Mouse (Mus musculus): Measurements from ENCODE around the gene Hmgn3. TPM values are rescaled to one million over a fixed set of nuclear protein-coding genes. Genes with fewer than 3 reads are reported as not detected.
A peak's percentile ranks its signal among the peaks of the same experiment; 100 is the strongest.

Hmgn3 gene
- total RNA-seq, 1 experiment from 2014 or later, result 115 TPM

- DNase-seq, result no peak
Measured at GRCm38 (mm10) chr9:83098652-83099307, 47.7 kb downstream of the Hmgn3 start.

GRCm38 (mm10) chr9:83097816-83098215 is 48.7 kb downstream of the Hmgn3 start:
- no peak for DNase-seq

DNA sequence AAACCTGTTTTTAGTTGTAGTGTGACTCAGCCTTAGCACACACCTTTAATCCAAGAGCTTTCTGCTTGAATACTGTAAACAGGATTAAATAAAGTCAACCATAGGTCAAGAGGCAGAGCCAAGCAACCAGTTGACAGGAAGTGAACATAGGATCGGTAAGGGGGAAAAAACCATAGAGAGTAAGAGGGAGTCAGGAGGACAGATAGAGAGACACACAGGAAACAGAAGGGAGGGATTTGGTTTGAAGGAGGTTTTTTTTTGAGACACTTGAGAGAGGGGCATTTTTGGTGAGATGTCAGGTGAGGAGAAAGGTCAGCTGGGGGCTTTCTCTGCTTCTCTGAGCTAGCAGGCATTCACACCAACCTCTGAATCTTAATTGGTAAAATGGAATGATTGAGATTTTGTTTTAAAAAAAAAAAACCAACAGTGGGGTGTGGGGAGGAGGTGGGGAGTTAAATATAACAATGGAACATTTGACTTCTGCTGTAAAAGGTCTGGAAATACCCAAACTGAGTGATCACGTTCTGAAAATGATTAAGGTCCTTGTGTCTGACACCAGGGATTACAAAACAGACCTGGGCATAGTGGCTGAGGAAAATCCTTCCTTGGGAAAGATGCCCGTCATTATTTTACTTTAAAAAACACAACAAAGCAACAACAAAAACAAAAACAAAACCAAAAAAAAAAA is 51.7 kb downstream of the Hmgn3 start:
- no peak for DNase-seq

DNA sequence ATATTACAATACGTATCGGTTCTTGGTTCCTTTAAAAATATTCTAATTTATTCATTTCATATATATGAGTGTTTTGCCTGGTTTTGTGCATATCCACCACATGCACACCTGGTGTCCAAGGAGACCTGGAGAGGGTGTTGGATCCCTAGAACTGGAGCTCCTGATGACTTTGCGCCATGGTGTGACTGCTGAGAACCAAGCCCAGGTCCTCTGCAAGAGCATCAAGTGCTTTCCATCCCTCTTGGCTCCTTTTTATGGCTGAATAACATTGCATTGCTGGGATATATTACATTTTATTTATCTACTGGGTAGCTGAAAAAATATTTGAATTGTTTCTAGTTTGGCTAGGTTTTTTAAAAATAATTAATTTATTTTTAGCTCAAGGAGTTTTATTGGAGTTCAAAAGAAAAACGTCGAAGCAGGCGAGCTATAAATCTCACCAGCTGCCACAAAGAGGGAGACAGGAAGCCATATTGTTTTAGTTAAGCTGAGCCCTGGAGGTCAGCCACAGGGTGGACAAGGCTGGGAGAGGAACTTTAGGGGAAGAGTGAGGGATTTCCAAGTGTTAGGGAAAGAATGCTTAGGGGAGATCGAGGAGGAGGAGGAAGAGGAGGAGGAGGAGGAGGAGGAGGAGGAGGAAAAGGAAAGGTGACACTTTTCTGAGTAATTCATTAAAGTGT is 62.6 kb downstream of the Hmgn3 start:
- no peak for DNase-seq

DNA sequence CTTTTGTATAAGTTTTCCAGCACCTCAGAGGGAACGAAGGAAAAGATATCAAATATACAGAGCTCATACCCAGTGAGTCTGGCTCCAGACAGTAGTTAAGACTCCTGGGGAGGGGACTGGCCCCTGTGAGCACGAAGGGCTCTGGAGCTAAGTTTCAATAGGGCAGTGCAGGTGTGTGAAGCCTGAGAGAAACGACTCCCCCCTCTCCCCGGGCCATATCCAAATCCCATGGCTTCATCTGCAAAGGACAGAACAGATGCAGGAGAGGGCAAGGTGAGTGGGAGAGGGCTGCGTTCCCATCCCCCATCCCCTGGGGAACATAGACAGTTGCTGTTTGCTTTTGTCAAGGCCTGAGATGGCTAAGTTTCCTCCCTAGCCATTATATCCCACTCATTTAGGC is 63.4 kb downstream of the Hmgn3 start:
- no peak for DNase-seq

DNA sequence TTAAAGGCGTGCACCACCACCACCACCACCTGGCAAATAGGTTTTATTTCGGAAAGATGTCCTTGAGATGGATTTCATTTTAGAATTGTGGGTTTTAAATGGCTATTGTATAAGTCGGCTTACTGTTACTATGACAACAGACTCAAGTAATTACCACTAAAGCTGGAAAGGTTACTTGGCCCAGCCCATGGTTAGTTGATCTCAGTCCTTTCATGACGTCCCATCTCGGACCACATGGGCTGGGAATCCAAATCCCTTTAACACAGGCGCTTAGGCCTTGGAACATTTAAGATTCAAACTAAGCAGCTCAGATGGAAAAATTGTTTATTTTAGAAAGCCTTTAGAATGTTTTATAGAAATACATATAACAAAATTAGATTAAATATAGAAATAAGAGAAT is 64.2 kb downstream of the Hmgn3 start:
- DNase-seq, result no peak

- no peak for DNase-seq
Measured at GRCm38 (mm10) chr9:83079724-83080123, 66.8 kb downstream of the Hmgn3 start.

- no peak for DNase-seq
Measured at GRCm38 (mm10) chr9:83068246-83068645, 78.2 kb downstream of the Hmgn3 start.

- DNase-seq, result peak; percentile 59
Measured at GRCm38 (mm10) chr9:83061289-83061688, 85.2 kb downstream of the Hmgn3 start.

Other genes starting within 250 kb of the Hmgn3 start
- gene Phip, start 171.2 kb downstream of the Hmgn3 start, total RNA-seq (2021), result 90.6 and 92.7 TPM in 2 replicates

Data from adrenal gland, postnatal 25 days (tissue).